Mouse (Mus musculus): ENCODE measurements around the gene Kif1b.
A peak's percentile ranks its signal among the peaks of the same experiment; 100 is the strongest.

The Kif1b gene

GRCm38 (mm10) chr4:149307596-149308490 is at the start of gene Kif1b:
TSS of gene Kif1b (minus strand) at chr4:149307693.
- DNase-seq (ENCODE audit: low spot score) = peak; percentile 100

DNA sequence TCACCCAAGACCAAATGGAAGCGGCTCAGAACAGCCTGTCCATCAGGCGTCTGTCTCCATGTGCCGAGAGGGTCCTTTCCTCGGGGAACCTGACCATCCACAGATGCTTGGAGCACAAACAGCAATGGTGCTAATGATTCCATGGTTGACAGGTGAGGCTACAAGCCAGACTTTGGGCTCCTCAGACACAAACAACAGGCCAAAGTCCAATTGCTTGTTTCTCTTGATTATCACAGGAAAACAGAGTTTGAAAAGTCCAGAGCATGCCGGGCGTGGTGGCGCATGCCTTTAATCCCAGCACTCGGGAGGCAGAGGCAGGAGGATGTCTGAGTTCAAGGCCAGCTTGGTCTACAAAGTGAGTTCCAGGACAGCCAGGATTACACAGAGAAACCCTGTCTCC is 47.2 kb upstream of the Kif1b start:
- no peak for DNase-seq (ENCODE audit: low spot score)

GRCm38 (mm10) chr4:149351596-149352150 is 44.2 kb upstream of the Kif1b start:
- no peak for DNase-seq (ENCODE audit: low spot score)

DNA sequence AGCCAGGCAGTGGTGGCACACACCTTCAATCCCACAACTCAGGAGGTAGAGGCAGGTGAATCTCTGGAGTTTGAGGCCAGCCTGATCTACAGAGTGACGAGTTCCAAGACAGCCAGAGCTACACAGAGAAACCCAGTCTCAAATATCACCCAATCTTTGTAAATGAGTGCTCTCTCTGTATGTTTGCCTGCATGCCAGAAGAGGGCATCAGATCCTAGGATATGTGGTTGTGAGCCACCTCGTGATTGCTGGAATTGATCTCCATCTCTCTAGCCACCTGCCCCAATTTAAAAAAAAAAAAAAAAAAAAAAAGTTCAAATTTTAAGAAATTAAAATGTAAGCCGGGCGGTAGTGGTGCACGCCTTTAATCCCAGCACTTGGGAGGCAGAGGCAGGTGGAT is 41.5 kb upstream of the Kif1b start:
- no peak for DNase-seq (ENCODE audit: low spot score)

DNA sequence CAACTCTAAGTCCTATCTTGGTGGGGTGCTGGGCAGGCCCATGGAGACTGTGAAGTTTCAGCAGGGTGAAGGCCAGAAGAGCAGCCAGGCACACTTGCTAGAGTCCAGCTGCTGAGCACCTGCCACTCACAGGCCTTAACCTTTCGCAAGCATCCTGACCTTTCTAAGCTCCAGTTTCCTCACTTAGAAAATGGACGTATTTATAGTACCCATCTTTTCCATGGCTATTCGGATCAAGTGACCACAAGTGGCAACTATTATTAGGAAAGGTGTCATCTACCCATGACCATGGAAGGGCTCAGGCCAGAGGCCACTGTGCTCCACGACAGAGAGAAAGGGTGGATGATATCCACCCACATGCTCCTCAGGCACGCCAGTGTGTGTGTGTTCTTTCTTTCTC is 38.4 kb upstream of the Kif1b start:
- DNase-seq (ENCODE audit: low spot score) = no peak

DNA sequence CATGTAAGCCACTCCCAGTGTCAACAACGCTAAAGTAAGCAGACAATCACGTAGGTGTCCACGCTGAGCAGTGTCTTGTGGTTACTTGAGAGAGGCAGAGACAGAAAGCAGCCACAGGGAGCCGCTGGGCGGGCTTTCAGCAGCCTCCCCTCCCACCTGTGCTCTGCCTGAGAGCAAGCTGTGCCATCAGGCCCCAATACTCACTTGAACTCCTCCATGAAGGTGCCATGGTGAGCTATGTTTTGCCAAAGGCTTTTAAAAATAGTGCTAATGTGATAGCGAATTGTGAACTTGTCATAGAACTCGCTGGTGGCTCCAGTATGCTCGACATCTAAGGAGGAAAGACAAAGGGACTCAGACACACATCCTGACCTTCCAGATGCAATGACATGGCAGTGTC is 36.8 kb upstream of the Kif1b start:
- DNase-seq (ENCODE audit: low spot score) = no peak

- no peak for DNase-seq (ENCODE audit: low spot score)
Measured at GRCm38 (mm10) chr4:149340680-149341079, 33.2 kb upstream of the Kif1b start.

DNA sequence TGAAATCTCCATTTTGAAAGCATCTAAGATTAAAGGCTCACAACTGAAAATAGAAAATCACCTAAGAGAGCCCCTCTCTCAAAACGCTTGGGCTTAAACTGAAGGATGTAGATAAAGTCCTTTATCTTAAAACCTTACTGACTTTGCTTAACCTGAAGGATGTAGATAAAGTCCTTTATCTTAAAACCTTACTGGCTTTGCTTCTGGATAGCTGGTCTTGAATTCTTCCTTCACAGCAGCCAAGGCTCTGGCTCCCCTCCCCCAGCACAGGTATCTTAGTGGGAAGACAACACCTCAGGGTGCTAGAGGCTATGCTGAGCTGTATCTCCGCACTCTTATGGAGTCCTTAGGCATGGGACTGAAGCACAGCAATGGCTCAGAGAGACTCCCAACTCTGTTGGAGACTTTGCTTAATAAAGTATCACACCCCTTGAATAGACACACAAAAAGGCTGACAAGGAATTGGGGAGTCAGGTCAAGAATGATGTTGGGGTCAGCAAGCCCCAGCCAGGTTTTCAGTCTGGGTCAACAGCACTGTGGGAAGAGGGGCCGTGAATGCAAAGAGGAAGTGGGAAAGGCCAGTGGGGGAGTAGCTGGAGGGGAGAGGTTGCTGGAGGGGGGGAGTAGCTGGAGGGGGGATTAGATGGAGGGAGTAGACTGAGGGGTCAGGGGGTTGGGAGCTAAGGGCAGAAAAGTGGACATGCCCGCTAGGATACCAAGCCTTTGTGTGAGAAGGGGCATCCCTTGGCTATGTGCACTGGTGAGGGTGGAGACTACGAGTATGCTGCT is 32.1 kb upstream of the Kif1b start:
- DNase-seq (ENCODE audit: low spot score) = no peak

GRCm38 (mm10) chr4:149338137-149338536 is 30.6 kb upstream of the Kif1b start:
- no peak for DNase-seq (ENCODE audit: low spot score)

- DNase-seq (ENCODE audit: low spot score) = no peak
Measured at GRCm38 (mm10) chr4:149337353-149337752, 29.9 kb upstream of the Kif1b start.

DNA sequence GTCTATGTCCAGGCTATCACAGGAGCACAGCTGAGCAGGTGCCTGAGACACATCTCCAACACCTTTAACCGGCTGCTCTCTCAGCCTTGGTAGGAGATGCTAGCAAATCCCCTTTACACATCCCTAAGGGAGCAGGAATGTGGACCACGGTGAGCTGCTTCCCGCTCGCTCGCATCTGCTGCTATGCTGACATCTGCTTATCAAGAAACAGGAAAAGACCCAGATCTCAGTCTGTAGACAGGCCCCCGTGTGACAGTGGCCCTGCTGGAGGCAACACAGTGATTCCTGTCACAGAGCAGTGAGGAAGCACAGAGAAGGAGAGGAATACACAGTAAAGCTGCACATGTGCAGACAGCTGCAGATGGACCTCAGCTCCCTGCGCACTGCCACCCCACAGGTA is 28.8 kb upstream of the Kif1b start:
- DNase-seq (ENCODE audit: low spot score) = no peak

GRCm38 (mm10) chr4:149334881-149335280 is 27.4 kb upstream of the Kif1b start:
- DNase-seq (ENCODE audit: low spot score) = no peak

DNA sequence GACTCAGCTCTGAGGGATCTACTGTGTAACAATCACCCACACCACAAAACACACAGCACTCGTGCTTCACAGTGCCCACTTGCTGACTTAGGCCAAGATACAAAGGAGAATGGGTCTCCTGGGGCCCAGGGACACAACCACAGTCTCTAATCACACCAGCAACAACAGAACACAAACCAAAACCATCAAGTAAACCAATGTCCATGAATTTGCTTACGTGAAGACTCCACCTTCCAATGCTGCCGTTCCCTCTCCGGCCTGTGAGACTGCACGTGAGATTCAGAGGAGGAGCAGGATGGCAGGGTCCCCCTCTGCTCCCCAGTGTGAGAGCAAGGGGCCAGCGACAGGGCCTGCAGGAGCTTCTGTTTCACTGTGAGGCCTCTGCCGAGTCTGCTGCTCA is 25.2 kb upstream of the Kif1b start:
- DNase-seq (ENCODE audit: low spot score) = no peak

GRCm38 (mm10) chr4:149330495-149330894 is 23.0 kb upstream of the Kif1b start:
- no peak for DNase-seq (ENCODE audit: low spot score)

GRCm38 (mm10) chr4:149328735-149329134 is 21.2 kb upstream of the Kif1b start:
- DNase-seq (ENCODE audit: low spot score) = no peak

DNA sequence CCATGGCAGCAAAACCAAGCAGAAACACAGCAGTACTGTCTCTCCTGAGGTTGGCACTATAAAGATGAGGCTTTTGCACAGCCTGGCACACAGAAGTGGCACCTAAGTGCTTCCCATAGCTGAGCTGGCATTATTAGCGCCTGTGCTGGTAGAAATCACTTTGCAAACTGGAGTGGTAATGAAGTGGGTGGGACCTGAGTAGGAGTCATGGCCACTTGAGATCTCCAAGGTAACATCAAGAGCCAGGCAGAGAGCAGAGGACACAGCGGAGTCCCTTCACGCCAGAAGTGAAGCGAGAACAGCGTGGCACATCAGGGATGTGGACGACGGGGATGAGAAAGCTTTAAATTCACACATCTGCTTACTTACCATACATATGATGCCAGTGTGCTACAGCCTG is 19.8 kb upstream of the Kif1b start:
- no peak for DNase-seq (ENCODE audit: low spot score)

GRCm38 (mm10) chr4:149325411-149326162 is 18.1 kb upstream of the Kif1b start:
- no peak for DNase-seq (ENCODE audit: low spot score)

DNA sequence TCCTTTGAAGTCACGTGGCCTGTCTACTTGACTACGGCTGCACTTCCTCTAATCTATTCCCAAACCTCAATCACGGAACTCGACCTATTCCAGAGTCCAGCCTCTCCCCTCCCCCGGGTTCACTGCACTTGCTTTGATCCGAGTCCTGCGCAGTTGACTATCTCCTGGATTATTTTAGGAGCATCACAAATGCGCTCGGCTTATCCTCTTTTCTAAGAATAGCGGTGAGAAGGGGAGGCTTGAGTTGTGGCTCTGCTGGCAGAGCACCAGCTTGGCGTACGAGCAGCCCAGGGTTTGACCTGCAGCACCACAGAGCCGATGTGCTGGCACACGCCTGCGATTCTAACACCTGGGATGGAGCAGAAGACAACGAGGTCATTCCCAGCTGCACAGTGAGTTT is 16.2 kb upstream of the Kif1b start:
- DNase-seq (ENCODE audit: low spot score) = no peak

DNA sequence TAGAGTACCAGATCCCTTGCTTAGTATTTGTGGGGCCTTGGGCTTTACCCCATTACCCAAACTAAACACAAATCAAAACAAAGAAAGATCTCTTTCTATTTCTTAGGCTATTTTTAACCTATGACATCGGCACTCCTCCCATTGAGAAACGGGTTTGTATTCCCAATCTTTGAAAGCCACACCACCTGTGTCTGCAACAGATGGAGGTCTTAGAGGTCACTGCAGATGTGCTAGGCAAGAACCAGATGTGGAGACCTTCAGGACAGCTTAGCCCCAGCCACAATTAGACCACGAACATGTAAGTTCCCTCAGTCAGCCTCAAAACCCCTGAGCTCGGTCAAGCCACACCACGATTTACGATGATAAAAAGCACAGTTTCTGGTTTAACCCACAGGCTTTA is 15.2 kb upstream of the Kif1b start:
- DNase-seq (ENCODE audit: low spot score) = no peak

DNA sequence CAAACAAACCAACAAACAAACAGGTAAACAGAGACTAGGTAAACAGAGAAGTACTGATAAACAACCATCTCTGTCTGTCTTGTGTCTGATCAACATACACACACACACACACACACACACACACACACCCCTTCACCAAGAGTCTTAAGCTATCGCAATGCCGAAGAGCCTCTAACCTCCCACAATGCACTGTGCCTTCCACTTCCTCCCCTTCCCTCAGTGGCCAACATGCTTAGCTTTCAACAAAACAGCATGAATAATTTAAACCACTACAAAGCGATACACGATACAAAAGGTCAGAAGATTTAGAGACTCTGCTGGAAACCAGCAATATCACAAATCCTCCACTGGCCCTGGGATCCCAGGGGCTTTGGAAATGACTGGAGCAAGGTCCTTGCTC is 14.8 kb upstream of the Kif1b start:
- no peak for DNase-seq (ENCODE audit: low spot score)

DNA sequence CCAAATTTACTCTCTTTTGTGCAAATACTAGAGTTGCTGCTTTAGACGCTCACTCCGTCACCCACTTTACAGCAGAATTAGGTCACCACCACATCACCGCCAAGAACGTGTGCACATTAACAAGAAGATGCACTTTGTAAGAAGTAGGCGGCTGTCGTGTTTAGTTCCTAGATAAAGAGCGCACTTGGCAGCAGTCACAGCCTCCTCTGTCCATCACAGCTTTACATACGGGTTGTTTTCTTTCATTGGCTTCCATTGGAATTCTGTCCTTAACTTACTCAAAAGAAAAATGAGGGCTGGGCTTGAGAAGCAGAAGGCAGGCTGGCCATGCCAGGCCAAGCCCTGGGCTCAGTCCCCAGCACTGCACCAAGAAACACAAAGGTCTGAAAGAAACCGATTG is 11.6 kb upstream of the Kif1b start:
- no peak for DNase-seq (ENCODE audit: low spot score)

- DNase-seq (ENCODE audit: low spot score) = no peak
Measured at GRCm38 (mm10) chr4:149317387-149317786, 9.9 kb upstream of the Kif1b start.
